Mouse (Mus musculus): ENCODE data around the gene Foxj2.
A peak's percentile ranks its signal among the peaks of the same experiment; 100 is the strongest.

Foxj2 gene

GRCm38 (mm10) chr6:122873871-122874719, 54.4 kb downstream of the Foxj2 start, which contains the start of gene Necap1:
TSS of gene Necap1 (plus strand) at chr6:122874474.
- peak; percentile 95 for DNase-seq (ENCODE audit: low read depth)

- DNase-seq (ENCODE audit: low read depth) = peak; percentile 53
Measured at GRCm38 (mm10) chr6:122874720-122875389, 55.1 kb downstream of the Foxj2 start.

GRCm38 (mm10) chr6:122879141-122879735, 59.5 kb downstream of the Foxj2 start:
- DNase-seq (ENCODE audit: low read depth) = no peak

GRCm38 (mm10) chr6:122879781-122880505, 60.2 kb downstream of the Foxj2 start:
- no peak for DNase-seq (ENCODE audit: low read depth)

- no peak for DNase-seq (ENCODE audit: low read depth)
Measured at GRCm38 (mm10) chr6:122881287-122881686, 61.6 kb downstream of the Foxj2 start.

- DNase-seq (ENCODE audit: low read depth) = no peak
Measured at GRCm38 (mm10) chr6:122883603-122884002, 63.9 kb downstream of the Foxj2 start.

GRCm38 (mm10) chr6:122889599-122889998, 69.9 kb downstream of the Foxj2 start:
- DNase-seq (ENCODE audit: low read depth) = peak; percentile 83

GRCm38 (mm10) chr6:122892442-122893049, 72.8 kb downstream of the Foxj2 start:
- DNase-seq (ENCODE audit: low read depth) = peak; percentile 85

Data from 416B (cell line).